Mouse (Mus musculus) B cell, adult 2 months (primary cell): Measurements from ENCODE around the gene Fat4.

ENCODE experiments used
- DNase-seq, 2 experiments: peaks; one replicate each; pipeline ENCODE4 v3.0.0; 2022

Fat4 gene

GRCm38 (mm10) chr3:38907676-38908425 lies 21.1 kb downstream of the Fat4 start:
- no peak for DNase-seq

GRCm38 (mm10) chr3:38908426-38909111 lies 21.8 kb downstream of the Fat4 start:
- DNase-seq, result no peak

GRCm38 (mm10) chr3:38912768-38913487 lies 26.2 kb downstream of the Fat4 start:
- no peak for DNase-seq

GRCm38 (mm10) chr3:38913488-38914105 lies 26.9 kb downstream of the Fat4 start:
- DNase-seq, result no peak

- DNase-seq, result no peak
These were observed 32.2 kb downstream of the Fat4 start for GRCm38 (mm10) chr3:38918926-38919325.

- DNase-seq, result no peak
These were observed 34.3 kb downstream of the Fat4 start for GRCm38 (mm10) chr3:38921031-38921430.

- DNase-seq, result no peak
These were observed 36.5 kb downstream of the Fat4 start for GRCm38 (mm10) chr3:38923251-38923686.

GRCm38 (mm10) chr3:38928076-38928686 lies 41.4 kb downstream of the Fat4 start:
- DNase-seq, result no peak

- DNase-seq, result no peak
These were observed 42.0 kb downstream of the Fat4 start for GRCm38 (mm10) chr3:38928751-38929150.

GRCm38 (mm10) chr3:38934780-38935179 lies 48.0 kb downstream of the Fat4 start:
- no peak for DNase-seq

GRCm38 (mm10) chr3:38936485-38936884 lies 49.7 kb downstream of the Fat4 start:
- DNase-seq, result no peak

GRCm38 (mm10) chr3:38937159-38937558 lies 50.4 kb downstream of the Fat4 start:
- no peak for DNase-seq

GRCm38 (mm10) chr3:38938136-38938535 lies 51.4 kb downstream of the Fat4 start:
- DNase-seq, result no peak

GRCm38 (mm10) chr3:38939573-38939972 lies 52.8 kb downstream of the Fat4 start:
- DNase-seq, result no peak

- DNase-seq, result no peak
These were observed 53.6 kb downstream of the Fat4 start for GRCm38 (mm10) chr3:38940327-38940726.

GRCm38 (mm10) chr3:38945157-38945556 lies 58.4 kb downstream of the Fat4 start:
- DNase-seq, result no peak

GRCm38 (mm10) chr3:38947706-38948105 lies 61.0 kb downstream of the Fat4 start:
- DNase-seq, result no peak

GRCm38 (mm10) chr3:38952602-38953001 lies 65.9 kb downstream of the Fat4 start:
- no peak for DNase-seq

GRCm38 (mm10) chr3:38954196-38954595 lies 67.5 kb downstream of the Fat4 start:
- no peak for DNase-seq

- no peak for DNase-seq
These were observed 69.4 kb downstream of the Fat4 start for GRCm38 (mm10) chr3:38956012-38956648.

- no peak for DNase-seq
These were observed 70.4 kb downstream of the Fat4 start for GRCm38 (mm10) chr3:38957186-38957585.

- DNase-seq, result no peak
These were observed 75.6 kb downstream of the Fat4 start for GRCm38 (mm10) chr3:38962328-38962727.
